Mouse (Mus musculus) cortical plate, adult 2 months (tissue): ENCODE measurements around the gene Hspa4.

Experiments
- CTCF ChIP-seq: fragments of 200-500 bp; IDR thresholded peaks from 2 replicates; pipeline ENCODE4 v1.5.1; 2011; ENCODE audit warnings: mild to moderate bottlenecking, control low read depth, low read length; ENCODE audit not compliant: insufficient read depth; ENCODE audit errors: extremely low read depth
- POLR2A ChIP-seq: fragments of 200-500 bp; IDR thresholded peaks from 2 replicates; pipeline ENCODE4 v1.6.1; 2011; ENCODE audit warnings: mild to moderate bottlenecking, low read length, control low read depth; ENCODE audit not compliant: insufficient read depth; ENCODE audit errors: extremely low read depth

DNA sequence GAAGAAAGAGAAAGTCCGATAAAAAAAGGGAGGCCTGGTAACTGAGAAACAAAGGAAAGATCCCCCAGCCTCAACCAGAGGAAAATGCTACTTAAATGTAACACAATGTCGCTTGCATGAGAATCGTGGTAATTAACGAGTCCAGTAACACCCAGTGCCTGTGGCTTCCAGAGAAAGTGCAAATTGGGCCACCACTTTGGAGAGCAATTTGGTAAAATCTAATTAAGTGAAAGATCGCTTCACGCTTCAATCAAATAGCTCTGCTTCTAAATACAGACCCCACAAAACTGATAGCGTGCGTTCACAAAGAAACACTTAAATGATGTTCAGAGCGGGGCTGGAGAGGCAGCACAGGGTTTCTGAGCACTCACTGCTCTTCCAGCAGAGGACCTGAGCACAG is 89.4 kb downstream of the Hspa4 start:
- no peak for TF ChIP-seq POLR2A
- no peak for TF ChIP-seq CTCF
